Mouse (Mus musculus): ENCODE measurements around the gene Aaas.

- TF ChIP-seq CTCF (IDR thresholded peaks at IDR 0.05; ENCODE audit: borderline replicate concordance, insufficient read depth, low read length), result no peak
- no peak for TF ChIP-seq POLR2A (IDR thresholded peaks at IDR 0.05; ENCODE audit: low read depth, low read length)
Measured at GRCm38 (mm10) chr15:102353986-102354385, 3.4 kb upstream of the Aaas start.
